Mouse (Mus musculus) heart, embryonic 14.5 days (tissue): Measurements from ENCODE around the gene Emid1. TPM values are rescaled to one million over a fixed set of nuclear protein-coding genes. Genes with fewer than 3 reads are reported as not detected.

Source experiments
- ATAC-seq: fragments of 200-750 bp; cut with Nextera tagmentation; 2 replicates; pipeline ENCODE4 v1.8.0; 2017; ENCODE audit warnings: low read depth, moderate TSS enrichment; ENCODE audit not compliant: insufficient number of reproducible peaks, insufficient read depth, low FRiP score
- H3K27ac ChIP-seq, 2 experiments: fragments of 200-500 bp in 1 of 2; fragments of 300-500 bp in 1 of 2; sonication (generic) in 1 of 2; replicated peaks in 1 of 2; 2 replicates each; pipeline ENCODE4 v1.5.1; 2012 to 2014; ENCODE audit warnings: low read depth in 2 of 2, low read length in 2 of 2, control low read depth in 1 of 2, mild to moderate bottlenecking in 1 of 2, mixed read lengths in 1 of 2; ENCODE audit not compliant: control insufficient read depth in 1 of 2, insufficient read depth in 1 of 2
- H3K27me3 ChIP-seq: fragments of 300-500 bp; sonication (generic); 2 replicates; pipeline ENCODE4 v1.6.1; 2014; ENCODE audit warnings: mild to moderate bottlenecking, low read length, control low read depth; ENCODE audit not compliant: control insufficient read depth, insufficient read depth
- H3K36me3 ChIP-seq: fragments of 300-500 bp; sonication (generic); 2 replicates; pipeline ENCODE4 v1.6.1; 2014; ENCODE audit warnings: mild to moderate bottlenecking, control low read depth, low read length, mixed read lengths; ENCODE audit not compliant: control insufficient read depth, insufficient read depth
- H3K4me1 ChIP-seq, 2 experiments: fragments of 200-500 bp in 1 of 2; fragments of 300-500 bp in 1 of 2; sonication (generic) in 1 of 2; 2 replicates each; pipeline ENCODE4 v1.6.1; 2012 to 2014; ENCODE audit warnings: low read length in 2 of 2, control low read depth in 1 of 2, mixed read lengths in 1 of 2; ENCODE audit not compliant: control insufficient read depth in 2 of 2, insufficient read depth in 2 of 2
- H3K4me2 ChIP-seq: fragments of 300-500 bp; sonication (generic); 2 replicates; pipeline ENCODE4 v1.6.1; 2014; ENCODE audit warnings: mild to moderate bottlenecking, low read length
- H3K4me3 ChIP-seq, 2 experiments: fragments of 200-500 bp in 1 of 2; fragments of 300-500 bp in 1 of 2; sonication (generic) in 1 of 2; 2 replicates each; pipeline ENCODE4 v1.5.1; 2012 to 2014; ENCODE audit warnings: low read length in 2 of 2, mild to moderate bottlenecking in 2 of 2, control low read depth in 1 of 2, low read depth in 1 of 2, moderate library complexity in 1 of 2; ENCODE audit not compliant: control insufficient read depth in 1 of 2, insufficient read depth in 1 of 2
- H3K9ac ChIP-seq: fragments of 300-500 bp; sonication (generic); 2 replicates; pipeline ENCODE4 v1.6.1; 2014; ENCODE audit warnings: mild to moderate bottlenecking, low read length
- H3K9me3 ChIP-seq: fragments of 300-500 bp; sonication (generic); 2 replicates; pipeline ENCODE4 v1.6.1; 2016; ENCODE audit warnings: low read length, control low read depth; ENCODE audit not compliant: control insufficient read depth
- WGBS: fragments of 180-500 bp; shearing (Covaris S2); extraction: QIAGEN DNeasy Blood & Tissue Kit; methylation state at CpG from one replicate; pipeline ENCODE4 v1.1.7; 2014; 5-methylcytosine and 5-hydroxymethylcytosine counted together
- polyA plus RNA-seq: library from polyadenylated mRNA; unstranded; fragments of >200 nt; fragmentation: Nextera tagmentation; extraction: Ambion mirVana; gene quantifications from 2 replicates; pipeline ENCODE4 v1.2.1, GENCODE M21; 2014

Gene Emid1
- polyA plus RNA-seq = 5.4 and 6.8 TPM in 2 replicates

DNA sequence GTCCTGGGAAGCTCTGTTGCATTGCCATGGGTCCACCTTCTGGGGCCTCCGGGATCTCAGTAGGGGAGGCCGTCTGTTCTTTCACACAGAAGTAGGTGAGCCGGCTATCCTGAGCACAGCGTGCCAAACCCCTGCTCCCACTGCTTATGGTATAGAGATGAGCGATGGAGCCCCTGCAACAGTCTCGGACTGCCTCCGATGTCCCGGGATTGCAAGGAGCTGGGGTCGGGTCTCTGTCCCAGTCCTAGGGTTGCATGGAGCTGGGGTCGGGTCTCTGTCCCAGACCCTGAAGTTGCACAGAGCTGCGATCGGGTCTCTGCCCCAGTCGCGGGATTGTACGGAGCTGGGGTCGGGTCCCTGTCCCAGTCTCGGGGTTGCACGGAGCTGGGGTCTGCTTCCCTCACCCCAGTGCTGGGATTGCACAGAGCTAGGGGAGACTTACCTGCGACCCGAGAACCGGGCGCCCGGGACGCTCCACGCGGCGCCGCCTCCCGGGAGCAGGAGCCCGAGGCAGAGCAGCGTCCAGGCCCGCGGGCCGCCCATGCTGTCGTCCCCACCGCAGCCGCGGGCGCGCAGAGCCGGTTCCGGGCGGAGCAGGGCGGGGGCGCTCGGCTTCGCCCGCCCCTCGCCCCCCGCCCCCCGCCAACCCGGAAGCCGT is at the start of gene Emid1:
Gene Emid1 (minus strand): TSS at position 578 of the 658 bp plus-strand sequence.
- 2% methylated on average over 39 of the region's 53 CpGs for WGBS
- no peak within 1 kb of the TSS for H3K27ac ChIP-seq
- no peaks in the 10 kb centered on the region for H3K36me3 ChIP-seq
- peak within 1 kb of the TSS; percentile 71 for H3K4me2 ChIP-seq
- H3K9ac ChIP-seq = peak within 1 kb of the TSS; percentile 70
- H3K4me1 ChIP-seq = peaks cover 12 to 20% of the 10 kb centered on the region in 2 experiments
- no peaks in the 10 kb centered on the region for H3K9me3 ChIP-seq
- H3K27me3 ChIP-seq = peaks cover 16% of the 10 kb centered on the region
- ATAC-seq = peak; percentile 32; the same call in 1 of the 2 replicates
- peak within 1 kb of the TSS; percentile 56 for H3K4me3 ChIP-seq

DNA sequence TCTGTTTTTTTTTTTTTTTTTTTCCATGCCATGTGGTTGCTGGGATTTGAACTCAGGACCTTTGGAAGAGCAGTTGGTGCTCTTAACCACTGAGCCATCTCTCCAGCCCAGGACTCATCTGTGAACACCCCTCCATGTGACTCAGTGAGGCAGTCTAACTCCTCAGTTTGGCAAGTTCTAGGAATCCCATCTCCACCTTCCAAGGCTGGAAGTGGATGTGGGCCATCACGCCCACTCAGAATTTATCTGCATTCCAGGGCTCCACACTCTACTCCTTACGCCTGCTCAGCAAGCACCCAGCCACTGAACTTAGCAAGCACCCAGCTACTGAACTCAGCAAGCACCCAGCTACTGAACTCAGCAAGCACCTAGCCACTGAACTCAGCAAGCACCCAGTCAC is 47.8 kb upstream of the Emid1 start:
- 71% methylated on average over 2 of the region's 2 CpGs for WGBS
- H3K36me3 ChIP-seq = peaks cover 77% of the 10 kb centered on the region
- H3K9ac ChIP-seq = no peak overlapping the region
- no peak overlapping the region for H3K27ac ChIP-seq
- H3K4me1 ChIP-seq = peaks cover 7 to 9% of the 10 kb centered on the region in 2 experiments; a peak in 2 of 4 replicates
- H3K4me3 ChIP-seq = no peak overlapping the region
- H3K9me3 ChIP-seq = no peaks in the 10 kb centered on the region
- H3K4me2 ChIP-seq = no peak overlapping the region
- H3K27me3 ChIP-seq = no peaks in the 10 kb centered on the region
- no peak for ATAC-seq

- Histone ChIP-seq H3K27ac (peak overlapping the region; percentile 8 to 39; a peak in 1 of 4 replicates), H3K9me3 (no peaks in the 10 kb centered on the region), H3K4me1 (peaks cover 26 to 34% of the 10 kb centered on the region in 2 experiments), H3K9ac (no peak overlapping the region), H3K27me3 (no peaks in the 10 kb centered on the region), H3K36me3 (peaks cover 61% of the 10 kb centered on the region), H3K4me2 (no peak overlapping the region), H3K4me3 (no peak overlapping the region)
- WGBS = 53% methylated on average over 5 of the region's 5 CpGs
- 0 out of 2 replicates have a peak, but pooled peaks have one; percentile 33 for ATAC-seq
Measured at GRCm38 (mm10) chr11:5197068-5197467, 45.0 kb upstream of the Emid1 start.

DNA sequence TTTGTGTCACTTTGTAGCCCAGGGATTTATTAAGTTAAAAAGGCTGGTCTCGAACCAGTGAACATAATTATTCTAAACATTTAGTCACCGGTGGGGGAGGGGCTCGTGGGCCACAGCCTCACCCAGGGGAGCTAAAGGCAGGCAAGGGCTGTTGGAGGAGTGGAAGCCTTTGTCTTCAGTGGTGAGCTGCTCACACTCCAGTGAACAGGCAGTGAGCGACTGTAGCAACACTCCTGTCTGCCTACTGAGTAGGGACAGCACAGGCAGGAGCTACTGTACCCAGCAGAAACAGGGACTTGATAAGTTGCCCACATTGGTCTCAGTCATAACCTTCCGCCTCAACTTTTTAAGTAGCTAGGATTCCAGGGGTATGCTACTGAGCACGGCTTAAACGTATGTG is 44.5 kb upstream of the Emid1 start:
- no peak overlapping the region for H3K9ac ChIP-seq
- no peak overlapping the region for H3K4me3 ChIP-seq
- H3K27ac ChIP-seq = peak overlapping the region; percentile 8 to 39; a peak in 1 of 4 replicates
- no peak overlapping the region for H3K4me2 ChIP-seq
- H3K9me3 ChIP-seq = no peaks in the 10 kb centered on the region
- 78% methylated on average over 7 of the region's 7 CpGs for WGBS
- H3K4me1 ChIP-seq = peaks cover 31 to 37% of the 10 kb centered on the region in 2 experiments
- H3K36me3 ChIP-seq = peaks cover 56% of the 10 kb centered on the region
- H3K27me3 ChIP-seq = no peaks in the 10 kb centered on the region
- no peak for ATAC-seq

DNA sequence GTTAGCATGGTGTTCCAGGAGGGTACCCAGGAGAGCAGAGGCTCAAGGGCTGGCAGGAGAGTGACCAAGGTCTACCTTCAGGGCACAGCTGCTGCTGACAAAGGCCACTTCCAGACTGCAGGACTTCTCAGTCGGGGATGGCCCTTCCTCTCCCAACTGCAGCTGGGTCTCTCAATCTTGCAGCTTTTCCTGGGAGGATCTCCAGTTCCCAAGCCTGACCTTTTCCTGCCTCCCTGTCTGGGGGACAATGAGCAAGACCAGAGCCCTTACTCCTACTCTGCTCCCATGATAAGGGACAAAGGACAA is 41.5 kb upstream of the Emid1 start:
- no peak overlapping the region for H3K4me2 ChIP-seq
- peaks cover 45 to 52% of the 10 kb centered on the region in 2 experiments for H3K4me1 ChIP-seq
- H3K27me3 ChIP-seq = no peaks in the 10 kb centered on the region
- no peak overlapping the region for H3K4me3 ChIP-seq
- H3K27ac ChIP-seq = peak overlapping the region; percentile 30 to 40; a peak in 3 of 4 replicates
- peak overlapping the region; percentile 9; the same call in 1 of the 2 replicates for H3K9ac ChIP-seq
- ATAC-seq = no peak
- 5% methylated on average over 1 of the region's 1 CpGs for WGBS
- peaks cover 36% of the 10 kb centered on the region for H3K36me3 ChIP-seq
- no peaks in the 10 kb centered on the region for H3K9me3 ChIP-seq

- no peak for ATAC-seq
- Histone ChIP-seq H3K9me3 (no peaks in the 10 kb centered on the region), H3K4me3 (no peak overlapping the region), H3K4me1 (peaks cover 45 to 52% of the 10 kb centered on the region in 2 experiments), H3K27ac (peak overlapping the region; percentile 40 to 62; a peak in 3 of 4 replicates), H3K4me2 (no peak overlapping the region), H3K27me3 (no peaks in the 10 kb centered on the region), H3K9ac (peak overlapping the region; percentile 12; the same call in 1 of the 2 replicates), H3K36me3 (peaks cover 31% of the 10 kb centered on the region)
- 61% methylated on average over 8 of the region's 8 CpGs for WGBS
Measured at GRCm38 (mm10) chr11:5192840-5193575, 41.0 kb upstream of the Emid1 start.

GRCm38 (mm10) chr11:5192084-5192516 is 40.0 kb upstream of the Emid1 start:
- H3K36me3 ChIP-seq = peaks cover 22% of the 10 kb centered on the region
- no peaks in the 10 kb centered on the region for H3K27me3 ChIP-seq
- H3K9ac ChIP-seq = no peak overlapping the region
- H3K9me3 ChIP-seq = no peaks in the 10 kb centered on the region
- peak overlapping the region; percentile 20 to 62; a peak in 2 of 4 replicates for H3K27ac ChIP-seq
- no peak overlapping the region for H3K4me3 ChIP-seq
- no peak overlapping the region for H3K4me2 ChIP-seq
- 22% methylated on average over 9 of the region's 9 CpGs for WGBS
- peak; percentile 32; the same call in 1 of the 2 replicates for ATAC-seq
- H3K4me1 ChIP-seq = peaks cover 42 to 48% of the 10 kb centered on the region in 2 experiments
